Mouse (Mus musculus): ENCODE measurements around the gene Chid1.

DNA sequence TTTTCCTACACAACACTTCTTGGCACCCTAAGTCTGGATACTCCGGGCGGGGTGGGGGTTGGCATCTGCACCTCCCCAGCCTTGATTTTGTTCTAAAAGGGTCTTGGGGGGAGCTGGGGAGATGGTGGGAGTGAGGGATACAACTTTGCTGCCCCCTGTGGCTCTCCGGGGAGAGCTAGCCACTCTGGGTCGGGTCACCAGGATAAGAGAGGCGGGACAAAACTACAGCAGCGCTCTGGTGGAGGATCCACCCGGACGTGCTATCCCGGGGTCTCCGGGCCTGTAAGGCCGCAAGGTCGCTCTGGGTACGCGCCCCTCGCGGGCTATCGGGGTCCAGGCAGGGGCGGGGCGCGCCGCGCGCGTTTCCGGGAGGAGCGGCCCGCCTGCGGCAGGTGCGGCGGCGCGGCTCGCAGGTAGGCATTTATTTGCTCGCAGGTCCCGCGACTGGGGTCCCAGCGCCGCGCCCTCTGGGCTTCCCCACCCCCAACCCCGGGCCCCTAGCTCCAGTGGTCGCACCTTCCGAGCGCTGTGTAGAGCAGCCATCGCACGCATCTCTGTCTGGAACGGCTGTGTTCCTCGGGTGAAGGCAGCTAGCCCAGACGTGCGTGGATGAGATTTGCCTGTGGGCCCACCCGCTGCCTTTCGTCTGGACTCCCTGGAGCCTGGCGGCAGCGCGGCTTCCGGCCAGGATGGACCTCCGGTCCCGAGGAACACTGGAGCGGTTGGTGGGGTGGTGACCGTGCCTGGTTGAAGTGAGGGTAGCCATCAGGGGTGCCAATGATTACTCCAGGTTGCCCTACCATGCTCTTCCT, 77.9 kb downstream of the Chid1 start:
- peak; percentile 29; the same call in 1 of the 2 replicates for TF ChIP-seq CTCF (IDR thresholded peaks at IDR 0.05; ENCODE audit: low read depth)
- no peak for TF ChIP-seq EP300 (IDR thresholded peaks at IDR 0.05; ENCODE audit: low read depth)
